In genomic region chr11:117610589-117610988, GRCm38 (mm10) we compare ENCODE assay signal across 8 mouse cellular contexts. TPM values are rescaled to one million over a fixed set of nuclear protein-coding genes. Genes with fewer than 3 reads are reported as not detected.
DNase-seq lines count a peak whose midpoint lies in the region; ATAC-seq and TF ChIP-seq lines count a peak whose summit lies in the region.

No protein-coding gene starts in this region.

- TF ChIP-seq EP300 in lung, postnatal 0 days (IDR thresholded peaks at IDR 0.05) = no peak

- DNase-seq in heart, adult 11 months = no peak
- no peak for DNase-seq in lung, postnatal 0 days (ENCODE audit: low spot score)
- no peak for DNase-seq in lung, adult 18-20 months
- DNase-seq in limb, embryonic 10.5 days (ENCODE audit: low spot score) = no peak
- DNase-seq in embryo, embryonic 10 days (ENCODE audit: low spot score) = no peak

- TF ChIP-seq CTCF in lung, postnatal 0 days (IDR thresholded peaks at IDR 0.05) = no peak

- no peak overlapping the region for H3K27ac ChIP-seq in heart, embryonic 15.5 days
- no peak overlapping the region for H3K27ac ChIP-seq in lung, postnatal 0 days (ENCODE audit: low read length)
- H3K27ac ChIP-seq in limb, embryonic 10.5 days = no peak overlapping the region

- no peaks in the 10 kb centered on the region for H3K36me3 ChIP-seq in heart, embryonic 15.5 days
- H3K36me3 ChIP-seq in lung, postnatal 0 days (ENCODE audit: insufficient read depth, low read length) = no peaks in the 10 kb centered on the region
- H3K36me3 ChIP-seq in limb, embryonic 10.5 days = no peaks in the 10 kb centered on the region

- no peaks in the 10 kb centered on the region for H3K9me3 ChIP-seq in heart, embryonic 15.5 days (replicated peaks)
- H3K9me3 ChIP-seq in lung, postnatal 0 days (ENCODE audit: low read length) = no peaks in the 10 kb centered on the region
- no peaks in the 10 kb centered on the region for H3K9me3 ChIP-seq in limb, embryonic 10.5 days (replicated peaks)

- peak overlapping the region; percentile 63 for H3K4me2 ChIP-seq in heart, embryonic 15.5 days
- H3K4me2 ChIP-seq in lung, postnatal 0 days (replicated peaks; ENCODE audit: low read depth, low read length) = peak overlapping the region; percentile 43; the same call in 1 of the 2 replicates

- peak overlapping the region; percentile 39 for H3K4me3 ChIP-seq in heart, embryonic 15.5 days
- no peak overlapping the region for H3K4me3 ChIP-seq in lung, postnatal 0 days (ENCODE audit: low read depth, low read length)
- H3K4me3 ChIP-seq in limb, embryonic 10.5 days = peak overlapping the region; percentile 40

- peaks cover 18% of the 10 kb centered on the region for H3K4me1 ChIP-seq in heart, embryonic 15.5 days (replicated peaks)
- peaks cover 5% of the 10 kb centered on the region; the same call in 1 of the 2 replicates for H3K4me1 ChIP-seq in lung, postnatal 0 days (ENCODE audit: insufficient read depth, low read depth, low read length)
- peaks cover 67% of the 10 kb centered on the region for H3K4me1 ChIP-seq in limb, embryonic 10.5 days

- no peak for ATAC-seq in heart, embryonic 15.5 days (replicated peaks; ENCODE audit: insufficient number of reproducible peaks, insufficient read depth, low FRiP score, low read depth)
- ATAC-seq in lung, postnatal 0 days = peak; percentile 16; the same call in 1 of the 2 replicates
- no peak for ATAC-seq in cerebellum, adult (ENCODE audit: insufficient number of reproducible peaks, low FRiP score, low TSS enrichment)
- ATAC-seq in megakaryocyte progenitor cell, adult 5-6 weeks (replicated peaks; ENCODE audit: poor library complexity) = no peak

- no peak overlapping the region for H3K9ac ChIP-seq in heart, embryonic 15.5 days
- no peak overlapping the region for H3K9ac ChIP-seq in lung, postnatal 0 days (replicated peaks; ENCODE audit: low read depth)

- H3K27me3 ChIP-seq in heart, embryonic 15.5 days = peaks cover 39% of the 10 kb centered on the region
- H3K27me3 ChIP-seq in lung, postnatal 0 days (replicated peaks; ENCODE audit: insufficient read depth, low read length) = no peaks in the 10 kb centered on the region
- H3K27me3 ChIP-seq in limb, embryonic 10.5 days (ENCODE audit: low read depth, poor library complexity, severe bottlenecking) = peaks cover 50% of the 10 kb centered on the region

RNA-seq across cellular contexts. Expression of gene Tnrc6c, which starts 43.5 kb away (rescaled TPM):
- 6.6 and 7.3 TPM in 2 replicates for polyA plus RNA-seq in heart, embryonic 15.5 days (2015; fragmentation: Nextera tagmentation; extraction: Ambion mirVana)
- 8.9 and 9.8 TPM in 2 replicates for polyA plus RNA-seq in lung, postnatal 0 days (2015; fragmentation: Nextera tagmentation; extraction: Ambion mirVana)
- 11.4 and 14.1 TPM in 2 replicates for polyA plus RNA-seq in limb, embryonic 10.5 days (2016; fragmentation: Nextera tagmentation; extraction: Ambion mirVana)
- 18.8 and 22.1 TPM in 2 replicates for total RNA-seq in megakaryocyte progenitor cell, adult 5-6 weeks (2015)
- total RNA-seq in megakaryocyte progenitor cell, adult 5-6 weeks (2017) = 17.8 and 19.8 TPM in 2 replicates
